Mouse (Mus musculus) midbrain, embryonic 16.5 days (tissue): ENCODE data around the gene Th. TPM values are rescaled to one million over a fixed set of nuclear protein-coding genes. Genes with fewer than 3 reads are reported as not detected.

Source experiments
- ATAC-seq: fragments of 200-750 bp; cut with Nextera tagmentation; 2 replicates; pipeline ENCODE4 v1.8.0; 2017; ENCODE audit warnings: moderate TSS enrichment
- H3K27ac ChIP-seq: fragments of 300-500 bp; sonication (generic); 2 replicates; pipeline ENCODE4 v1.5.1; 2014; ENCODE audit warnings: mild to moderate bottlenecking, low read length, mixed read lengths
- H3K27me3 ChIP-seq: fragments of 300-500 bp; sonication (generic); 2 replicates; pipeline ENCODE4 v1.6.1; 2014; ENCODE audit warnings: low read depth, low read length, mixed read lengths; ENCODE audit not compliant: control insufficient read depth, insufficient read depth
- H3K36me3 ChIP-seq: fragments of 300-500 bp; sonication (generic); 2 replicates; pipeline ENCODE4 v1.6.1; 2014; ENCODE audit warnings: mild to moderate bottlenecking, low read length, moderate library complexity, mixed read lengths; ENCODE audit not compliant: control insufficient read depth, insufficient read depth
- H3K4me1 ChIP-seq: fragments of 300-500 bp; sonication (generic); 2 replicates; pipeline ENCODE4 v1.6.1; 2014; ENCODE audit warnings: mild to moderate bottlenecking, low read length, mixed read lengths; ENCODE audit not compliant: control insufficient read depth, insufficient read depth
- H3K4me2 ChIP-seq: fragments of 300-500 bp; sonication (generic); 2 replicates; pipeline ENCODE4 v1.6.1; 2014; ENCODE audit warnings: mild to moderate bottlenecking, low read length, mixed read lengths
- H3K4me3 ChIP-seq: fragments of 300-500 bp; sonication (generic); 2 replicates; pipeline ENCODE4 v1.5.1; 2014; ENCODE audit warnings: low read depth, mild to moderate bottlenecking, low read length, moderate library complexity, mixed read lengths
- H3K9ac ChIP-seq: fragments of 300-500 bp; sonication (generic); 2 replicates; pipeline ENCODE4 v1.6.1; 2014; ENCODE audit warnings: low read depth, low read length, mixed read lengths
- H3K9me3 ChIP-seq: fragments of 300-500 bp; sonication (generic); replicated peaks from 2 replicates; pipeline ENCODE4 v1.6.1; 2014; ENCODE audit warnings: mild to moderate bottlenecking, low read length, mixed read lengths; ENCODE audit not compliant: control insufficient read depth, poor library complexity, severe bottlenecking
- WGBS: fragments of 180-500 bp; shearing (Covaris S2); extraction: QIAGEN DNeasy Blood & Tissue Kit; methylation state at CpG from one replicate; pipeline ENCODE4 v1.1.7; 2014; 5-methylcytosine and 5-hydroxymethylcytosine counted together
- polyA plus RNA-seq: library from polyadenylated mRNA; unstranded; fragments of >200 nt; fragmentation: Nextera tagmentation; extraction: Ambion mirVana; gene quantifications from 2 replicates; pipeline ENCODE4 v1.2.1, GENCODE M21; 2015

Th gene
- polyA plus RNA-seq, 1 experiment from 2014 or later = 28.7 TPM

DNA sequence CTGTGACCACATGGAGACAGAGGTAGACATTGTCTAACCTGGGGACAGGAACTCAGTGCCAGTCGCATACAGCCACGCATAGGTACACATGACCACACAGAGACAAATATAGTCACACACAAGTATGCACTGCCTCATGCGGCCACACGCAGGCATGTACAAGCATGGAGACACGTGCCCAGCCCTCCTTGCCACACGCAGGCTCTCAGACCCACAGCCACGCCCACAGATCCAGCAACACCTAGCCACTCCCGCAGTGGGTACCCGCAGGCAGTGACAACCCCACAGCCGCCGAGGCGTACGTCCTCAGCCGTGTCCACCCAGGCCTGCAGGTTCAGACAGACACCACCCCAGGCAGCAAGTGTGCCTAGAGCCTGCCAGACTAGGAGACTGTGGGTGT is 4.8 kb upstream of the Th start:
- Histone ChIP-seq H3K4me1 (no peaks in the 10 kb centered on the region), H3K4me3 (no peak overlapping the region), H3K9me3 (no peaks in the 10 kb centered on the region), H3K36me3 (no peaks in the 10 kb centered on the region), H3K4me2 (no peak overlapping the region), H3K27ac (no peak overlapping the region), H3K27me3 (no peaks in the 10 kb centered on the region), H3K9ac (no peak overlapping the region)
- no peak for ATAC-seq
- 92% methylated on average over 14 of the region's 14 CpGs for WGBS

DNA sequence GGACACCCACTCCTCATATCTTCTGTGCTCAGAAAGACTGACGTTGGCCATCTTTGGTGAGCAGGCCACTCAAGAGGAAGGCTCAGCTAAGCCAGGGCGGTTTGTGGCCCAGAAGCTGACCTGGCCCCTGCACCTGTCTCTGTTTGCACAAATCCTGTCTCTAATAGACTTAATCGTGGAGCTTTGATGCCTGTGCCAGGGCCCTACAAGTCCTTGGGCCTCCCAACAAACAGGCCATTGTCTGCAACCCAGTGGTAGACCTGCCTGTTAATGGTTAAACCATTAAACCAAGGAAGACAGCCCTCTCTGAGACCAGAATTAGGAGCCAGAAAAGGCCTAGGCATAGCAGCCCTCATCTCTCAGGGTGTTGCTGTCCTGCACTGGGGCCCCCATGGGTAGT is 1.5 kb upstream of the Th start:
- no peak for ATAC-seq
- no peaks in the 10 kb centered on the region for H3K9me3 ChIP-seq
- H3K9ac ChIP-seq = no peak overlapping the region
- no peaks in the 10 kb centered on the region for H3K27me3 ChIP-seq
- no peaks in the 10 kb centered on the region for H3K4me1 ChIP-seq
- no peak overlapping the region for H3K4me3 ChIP-seq
- 40% methylated on average over 3 of the region's 3 CpGs for WGBS
- no peaks in the 10 kb centered on the region for H3K36me3 ChIP-seq
- no peak overlapping the region for H3K4me2 ChIP-seq
- H3K27ac ChIP-seq = no peak overlapping the region

DNA sequence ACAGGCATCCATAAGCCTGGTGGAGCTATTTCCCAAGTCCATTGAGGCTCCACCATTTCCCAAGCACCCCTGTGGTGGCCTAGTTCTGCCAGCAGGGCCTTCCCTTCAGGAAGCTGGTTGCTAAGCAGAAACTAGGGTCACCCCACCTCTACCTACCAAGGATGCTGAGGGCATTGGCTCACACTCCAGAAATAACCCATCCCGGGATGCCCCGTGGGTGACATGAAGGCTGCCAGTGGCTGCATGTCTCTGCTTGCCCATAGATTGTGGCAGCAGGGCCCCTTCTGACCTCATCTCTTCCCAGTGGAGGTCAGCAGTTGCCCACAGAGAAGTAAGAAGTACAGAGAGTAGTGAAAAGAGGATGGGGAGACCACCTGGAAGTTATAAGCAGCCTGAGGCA is 1.4 kb downstream of the Th start:
- 90% methylated on average over 2 of the region's 2 CpGs for WGBS
- no peak for ATAC-seq
- Histone ChIP-seq H3K4me3 (no peak overlapping the region), H3K27me3 (no peaks in the 10 kb centered on the region), H3K9ac (no peak overlapping the region), H3K4me1 (no peaks in the 10 kb centered on the region), H3K4me2 (no peak overlapping the region), H3K36me3 (no peaks in the 10 kb centered on the region), H3K27ac (no peak overlapping the region), H3K9me3 (no peaks in the 10 kb centered on the region)

DNA sequence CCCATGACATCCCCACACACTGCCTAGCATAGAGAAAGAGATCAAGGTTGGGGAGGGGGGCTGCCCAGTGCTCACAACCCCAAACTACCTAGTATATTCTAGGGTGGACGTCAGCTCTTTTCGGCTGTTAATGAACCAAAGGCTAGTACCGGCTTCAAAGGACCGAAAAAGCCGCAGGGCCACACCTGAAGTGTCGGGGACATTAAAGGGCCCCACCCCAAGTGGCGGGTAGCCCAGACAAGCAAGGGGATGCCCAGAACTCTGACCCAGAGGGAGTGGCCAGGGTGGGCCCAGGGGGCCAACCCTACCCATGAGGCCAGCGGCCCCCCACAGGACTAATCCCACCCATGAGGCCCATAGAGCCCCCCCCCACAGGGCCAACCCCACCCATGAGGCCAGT is 3.6 kb downstream of the Th start:
- Histone ChIP-seq H3K9me3 (no peaks in the 10 kb centered on the region), H3K4me2 (no peak overlapping the region), H3K4me3 (no peak overlapping the region), H3K4me1 (no peaks in the 10 kb centered on the region), H3K9ac (no peak overlapping the region), H3K36me3 (no peaks in the 10 kb centered on the region), H3K27me3 (no peaks in the 10 kb centered on the region), H3K27ac (no peak overlapping the region)
- ATAC-seq = no peak
- 88% methylated on average over 8 of the region's 8 CpGs for WGBS

DNA sequence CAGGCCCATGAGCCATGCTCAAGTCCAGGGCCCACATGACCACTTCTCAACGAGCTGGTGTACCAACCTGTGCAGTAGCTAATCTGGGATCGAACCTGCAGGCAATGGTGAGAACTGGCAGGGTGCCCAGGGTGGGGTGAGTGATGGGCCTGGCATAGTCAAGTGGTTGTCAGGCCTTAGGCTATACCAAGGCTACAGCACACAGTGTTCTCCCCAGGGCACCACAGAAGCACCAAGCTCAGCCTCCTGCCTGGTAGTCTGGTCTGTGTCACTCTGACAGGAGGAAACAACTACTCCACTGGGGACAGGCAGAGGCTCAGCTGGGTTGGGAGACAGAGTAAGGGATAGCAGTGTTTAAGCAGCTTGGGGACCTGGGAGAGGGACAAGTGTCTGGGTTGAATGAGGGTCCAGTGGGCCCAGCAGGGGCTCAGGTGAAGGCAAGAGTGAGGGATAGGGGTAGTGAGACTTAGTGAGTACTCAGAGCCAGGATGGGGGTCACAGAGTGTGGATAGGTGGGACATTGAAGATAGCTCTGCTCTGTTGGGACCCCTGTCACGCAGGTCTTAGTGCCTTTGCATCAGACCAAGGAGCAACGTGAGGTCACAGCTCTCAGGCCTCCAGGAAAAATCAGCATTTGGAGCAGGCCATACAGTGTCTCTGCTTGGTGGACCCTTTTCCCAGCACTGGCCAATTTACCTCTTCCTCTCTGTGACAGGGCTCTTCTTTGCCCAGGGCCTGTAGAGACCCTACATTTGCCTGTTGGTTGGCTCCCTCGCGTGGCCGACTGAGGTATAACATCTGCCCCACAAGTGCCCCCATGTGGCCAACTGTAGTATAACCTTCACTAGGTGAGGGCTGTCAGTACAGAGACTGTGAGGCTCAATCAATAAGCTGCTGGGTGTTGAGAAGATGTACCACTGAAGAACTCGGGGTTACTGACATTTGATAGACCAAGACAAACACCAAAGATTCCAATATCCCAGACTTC is 12.0 kb downstream of the Th start:
- 32% methylated on average over 8 of the region's 8 CpGs for WGBS

DNA sequence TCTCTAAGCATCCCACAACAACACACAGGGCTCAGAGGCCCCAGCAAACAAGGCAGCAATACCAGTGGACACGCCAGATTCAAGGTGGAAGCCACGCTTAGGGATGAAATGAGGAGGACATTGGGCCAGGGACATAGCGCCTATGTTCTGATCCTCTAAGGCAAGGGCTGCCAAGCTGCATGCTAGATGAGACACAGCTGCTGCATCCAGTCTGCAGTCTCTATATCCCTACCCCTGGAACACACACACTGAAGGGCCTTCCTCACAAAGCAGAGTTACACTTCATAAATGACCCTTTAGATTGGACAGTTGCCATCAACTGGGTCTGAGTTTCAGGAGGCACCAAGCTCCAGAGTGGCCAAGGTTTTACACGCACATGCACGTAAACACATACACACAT is 13.3 kb downstream of the Th start:
- no peaks in the 10 kb centered on the region for H3K36me3 ChIP-seq
- no peak overlapping the region for H3K4me2 ChIP-seq
- H3K9ac ChIP-seq = no peak overlapping the region
- H3K27me3 ChIP-seq = no peaks in the 10 kb centered on the region
- WGBS = 83% methylated on average over 5 of the region's 5 CpGs
- H3K9me3 ChIP-seq = no peaks in the 10 kb centered on the region
- no peak for ATAC-seq
- no peak overlapping the region for H3K27ac ChIP-seq
- H3K4me3 ChIP-seq = no peak overlapping the region
- no peaks in the 10 kb centered on the region for H3K4me1 ChIP-seq

More for the DNA sequence above, 12.0 kb downstream of the Th start:
- no peaks in the 10 kb centered on the region for H3K4me1 ChIP-seq
- no peak overlapping the region for H3K9ac ChIP-seq
- no peaks in the 10 kb centered on the region for H3K36me3 ChIP-seq
- no peak overlapping the region for H3K4me3 ChIP-seq
- ATAC-seq = peak; percentile 79; the same call in 1 of the 2 replicates
- no peak overlapping the region for H3K27ac ChIP-seq
- no peaks in the 10 kb centered on the region for H3K9me3 ChIP-seq
- H3K4me2 ChIP-seq = no peak overlapping the region
- no peaks in the 10 kb centered on the region for H3K27me3 ChIP-seq

DNA sequence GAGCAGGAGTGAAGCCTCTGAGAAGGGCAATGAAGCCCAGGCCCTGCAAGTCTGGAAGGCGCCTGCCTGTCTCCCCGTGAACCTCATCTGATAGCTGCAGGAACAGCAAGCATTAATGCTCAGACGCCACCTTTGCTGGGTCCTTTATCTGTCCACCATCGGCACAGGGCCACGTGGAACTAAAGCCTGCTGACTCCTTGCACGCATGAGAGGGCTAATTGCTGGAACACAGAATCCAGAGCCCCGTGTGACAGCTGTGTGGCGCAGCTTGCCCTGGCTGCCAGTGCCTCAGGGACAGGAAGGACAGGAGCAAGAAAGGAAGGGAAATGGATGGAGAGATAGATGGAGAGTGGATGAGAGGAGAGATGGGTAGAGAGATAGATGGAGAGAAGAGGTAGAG is 14.8 kb downstream of the Th start:
- Histone ChIP-seq H3K9me3 (no peaks in the 10 kb centered on the region), H3K9ac (peak overlapping the region; percentile 40; the same call in 1 of the 2 replicates), H3K4me3 (no peak overlapping the region), H3K27me3 (no peaks in the 10 kb centered on the region), H3K36me3 (no peaks in the 10 kb centered on the region), H3K4me2 (no peak overlapping the region), H3K27ac (0 out of 2 replicates have a peak overlapping the region, but pooled peaks have one; percentile 28), H3K4me1 (no peaks in the 10 kb centered on the region)
- no peak for ATAC-seq
- WGBS = 22% methylated on average over 8 of the region's 8 CpGs

DNA sequence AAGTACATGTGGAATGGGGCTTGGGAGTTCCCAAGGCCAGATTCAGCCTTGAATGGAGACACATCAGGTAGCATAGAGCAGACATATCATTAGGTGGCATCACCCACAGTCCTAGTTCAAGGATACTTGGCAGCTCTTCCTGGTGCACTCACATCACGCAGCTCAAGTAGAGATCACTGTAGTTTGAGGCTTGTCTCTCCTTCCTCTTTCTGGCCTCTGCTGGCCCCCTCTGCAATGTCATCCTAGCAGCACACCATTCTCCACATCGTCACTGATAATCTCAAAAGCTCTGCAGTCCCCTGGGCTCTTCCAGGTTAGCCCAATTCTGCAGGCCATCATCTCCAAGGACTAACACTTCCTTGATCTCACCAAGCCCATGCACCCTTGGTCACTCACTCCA is 19.2 kb downstream of the Th start:
- no peaks in the 10 kb centered on the region for H3K9me3 ChIP-seq
- H3K27ac ChIP-seq = no peak overlapping the region
- no peaks in the 10 kb centered on the region for H3K4me1 ChIP-seq
- no peak for ATAC-seq
- no peak overlapping the region for H3K4me2 ChIP-seq
- H3K9ac ChIP-seq = no peak overlapping the region
- H3K36me3 ChIP-seq = no peaks in the 10 kb centered on the region
- no peaks in the 10 kb centered on the region for H3K27me3 ChIP-seq
- H3K4me3 ChIP-seq = no peak overlapping the region
- WGBS = 89% methylated on average over 2 of the region's 2 CpGs

DNA sequence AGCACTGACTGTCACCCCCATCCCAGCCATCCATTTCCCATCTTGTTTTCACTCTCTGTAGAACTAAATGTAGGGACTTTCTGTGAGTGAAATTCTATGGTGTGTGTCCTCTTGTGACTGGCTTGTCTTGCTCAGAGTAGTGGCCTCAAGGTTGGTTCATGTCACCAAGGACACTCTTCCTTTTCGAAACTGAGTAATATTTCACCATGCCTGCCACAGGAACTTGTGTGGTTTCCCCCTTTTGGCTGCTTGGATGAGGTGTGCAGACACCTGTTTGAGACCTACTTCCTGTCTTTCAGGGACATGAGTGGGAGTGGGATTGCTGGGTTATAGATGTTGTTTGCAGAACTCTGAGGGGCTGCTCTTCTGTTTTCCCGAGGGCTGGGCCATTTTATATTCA is 20.8 kb downstream of the Th start:
- Histone ChIP-seq H3K27me3 (no peaks in the 10 kb centered on the region), H3K9ac (no peak overlapping the region), H3K27ac (no peak overlapping the region), H3K9me3 (no peaks in the 10 kb centered on the region), H3K4me2 (no peak overlapping the region), H3K4me3 (no peak overlapping the region), H3K4me1 (no peaks in the 10 kb centered on the region), H3K36me3 (no peaks in the 10 kb centered on the region)
- 72% methylated on average over 2 of the region's 2 CpGs for WGBS
- no peak for ATAC-seq
